Mouse (Mus musculus): ENCODE results near the gene Atg9a. TPM values are rescaled to one million over a fixed set of nuclear protein-coding genes. Genes with fewer than 3 reads are reported as not detected.

Gene Atg9a
- total and polyA plus RNA-seq, 2 experiments from 2014 or later = 28.5 to 99.6 TPM

DNA sequence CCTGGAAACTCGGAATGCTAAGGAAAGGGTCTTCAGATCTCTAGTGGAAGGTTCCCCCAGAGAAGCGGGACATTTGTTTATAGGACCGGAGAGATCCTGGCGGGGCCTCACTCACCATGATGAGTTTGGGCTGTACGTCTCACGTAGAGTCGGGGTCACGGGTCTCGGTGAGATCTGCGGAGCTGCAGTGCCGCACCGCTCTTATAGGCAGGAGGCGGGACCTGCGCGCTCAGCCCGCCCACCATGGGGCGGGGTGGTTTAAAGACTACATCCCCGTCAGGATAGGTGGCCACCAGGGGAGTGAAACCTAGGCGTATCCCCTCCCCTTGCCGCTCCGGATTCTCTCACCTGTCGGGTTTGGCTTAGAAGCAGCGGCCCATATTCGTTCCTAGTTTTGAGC, 27.1 kb upstream of the Atg9a start:
- WGBS = under 1% methylated on average over 24 of the region's 24 CpGs
- Histone ChIP-seq H3K9ac (replicated peaks; ENCODE audit: low read depth, low read length) (peak overlapping the region; percentile 60), H3K4me1 (ENCODE audit: control insufficient read depth, insufficient read depth) (peaks cover 21% of the 10 kb centered on the region), H3K4me2 (ENCODE audit: low read depth, low read length) (peak overlapping the region; percentile 87), H3K4me3 (ENCODE audit: low read depth, low read length) (peak overlapping the region; percentile 61), H3K27me3 (ENCODE audit: control insufficient read depth, insufficient read depth, low read length) (peaks cover 18% of the 10 kb centered on the region; the same call in 1 of the 2 replicates), H3K9me3 (replicated peaks; ENCODE audit: control insufficient read depth, low read length) (no peaks in the 10 kb centered on the region), H3K36me3 (replicated peaks; ENCODE audit: control insufficient read depth, insufficient read depth, low read length) (peaks cover 27% of the 10 kb centered on the region), H3K27ac (ENCODE audit: low read depth) (peak overlapping the region; percentile 82)
- DNase-seq (ENCODE audit: low spot score) = peak; percentile 76
- peak; percentile 89 for ATAC-seq (ENCODE audit: insufficient read depth, low read depth)
- 0 out of 2 replicates have a peak, but pooled peaks have one; percentile 10 for TF ChIP-seq CTCF (IDR thresholded peaks at IDR 0.05; ENCODE audit: low read depth)
- TF ChIP-seq EP300 (IDR thresholded peaks at IDR 0.05; ENCODE audit: low read depth) = no peak

DNA sequence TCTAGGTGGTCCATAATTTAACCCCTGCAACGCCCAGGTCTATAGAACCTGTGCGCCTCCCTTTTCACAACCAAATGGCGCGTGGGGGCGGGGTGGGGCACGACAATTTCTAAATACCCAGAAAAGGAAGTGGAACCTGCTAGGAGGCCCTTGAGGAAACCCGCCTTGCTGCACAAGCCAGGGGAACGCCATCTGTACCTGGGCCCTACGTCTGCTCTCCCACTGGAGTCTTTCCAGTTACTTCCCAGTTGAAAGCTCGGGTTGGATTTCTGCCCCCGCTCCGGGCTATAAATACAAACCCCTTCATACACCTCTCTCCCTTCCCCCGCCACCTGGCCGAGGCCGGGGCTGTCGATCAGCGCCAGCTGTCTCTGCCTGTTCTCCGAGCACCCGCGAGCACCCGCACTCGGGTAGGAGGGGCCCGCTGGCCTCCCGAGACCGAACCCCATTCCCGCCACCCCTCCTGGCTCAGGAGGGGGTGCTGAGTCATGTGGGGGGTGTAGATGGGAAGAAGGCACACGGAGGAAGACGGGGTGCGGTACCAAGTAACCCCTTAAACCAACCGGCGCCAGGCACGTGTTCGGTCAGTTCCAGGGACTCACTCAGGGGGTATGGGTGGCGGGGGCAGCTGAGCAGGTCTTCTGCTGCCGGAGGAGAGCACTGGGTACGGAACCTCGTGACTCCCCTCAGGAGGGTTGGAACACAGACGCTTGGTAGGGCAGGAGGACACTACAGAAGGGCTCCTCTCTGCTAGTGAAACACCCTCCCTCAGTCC, 26.4 kb upstream of the Atg9a start:
- H3K9ac ChIP-seq (replicated peaks; ENCODE audit: low read depth, low read length) = peak overlapping the region; percentile 60
- peaks cover 34% of the 10 kb centered on the region for H3K36me3 ChIP-seq (replicated peaks; ENCODE audit: control insufficient read depth, insufficient read depth, low read length)
- no peaks in the 10 kb centered on the region for H3K9me3 ChIP-seq (replicated peaks; ENCODE audit: control insufficient read depth, low read length)
- peaks cover 21% of the 10 kb centered on the region for H3K4me1 ChIP-seq (ENCODE audit: control insufficient read depth, insufficient read depth)
- ATAC-seq (ENCODE audit: insufficient read depth, low read depth) (peak; percentile 45), DNase-seq (ENCODE audit: low spot score) (no peak)
- peaks cover 18% of the 10 kb centered on the region; the same call in 1 of the 2 replicates for H3K27me3 ChIP-seq (ENCODE audit: control insufficient read depth, insufficient read depth, low read length)
- 2% methylated on average over 37 of the region's 38 CpGs for WGBS
- H3K27ac ChIP-seq (ENCODE audit: low read depth) = peak overlapping the region; percentile 82
- H3K4me2 ChIP-seq (ENCODE audit: low read depth, low read length) = peak overlapping the region; percentile 87
- TF ChIP-seq EP300 (IDR thresholded peaks at IDR 0.05; ENCODE audit: low read depth) = no peak
- no peak for TF ChIP-seq CTCF (IDR thresholded peaks at IDR 0.05; ENCODE audit: low read depth)
- peak overlapping the region; percentile 61 for H3K4me3 ChIP-seq (ENCODE audit: low read depth, low read length)

- Histone ChIP-seq H3K36me3 (replicated peaks; ENCODE audit: control insufficient read depth, insufficient read depth, low read length) (peaks cover 40% of the 10 kb centered on the region), H3K9me3 (replicated peaks; ENCODE audit: control insufficient read depth, low read length) (no peaks in the 10 kb centered on the region), H3K9ac (replicated peaks; ENCODE audit: low read depth, low read length) (peak overlapping the region; percentile 60), H3K4me3 (ENCODE audit: low read depth, low read length) (peak overlapping the region; percentile 61), H3K4me1 (ENCODE audit: control insufficient read depth, insufficient read depth) (peaks cover 21% of the 10 kb centered on the region), H3K27me3 (ENCODE audit: control insufficient read depth, insufficient read depth, low read length) (peaks cover 18% of the 10 kb centered on the region; the same call in 1 of the 2 replicates), H3K4me2 (ENCODE audit: low read depth, low read length) (peak overlapping the region; percentile 87), H3K27ac (ENCODE audit: low read depth) (peak overlapping the region; percentile 82)
- WGBS = 1% methylated on average over 6 of the region's 6 CpGs
- ATAC-seq (ENCODE audit: insufficient read depth, low read depth) (no peak), DNase-seq (ENCODE audit: low spot score) (no peak)
- TF ChIP-seq CTCF (IDR thresholded peaks at IDR 0.05; ENCODE audit: low read depth) (no peak), EP300 (IDR thresholded peaks at IDR 0.05; ENCODE audit: low read depth) (no peak)
Measured at GRCm38 (mm10) chr1:75217893-75218226, 25.9 kb upstream of the Atg9a start.

GRCm38 (mm10) chr1:75216797-75217585, 25.0 kb upstream of the Atg9a start:
- ATAC-seq (ENCODE audit: insufficient read depth, low read depth) (no peak), DNase-seq (ENCODE audit: low spot score) (no peak)
- Histone ChIP-seq H3K4me2 (ENCODE audit: low read depth, low read length) (peak overlapping the region; percentile 87), H3K9ac (replicated peaks; ENCODE audit: low read depth, low read length) (no peak overlapping the region), H3K27me3 (ENCODE audit: control insufficient read depth, insufficient read depth, low read length) (peaks cover 18% of the 10 kb centered on the region; the same call in 1 of the 2 replicates), H3K4me1 (ENCODE audit: control insufficient read depth, insufficient read depth) (peaks cover 21% of the 10 kb centered on the region), H3K36me3 (replicated peaks; ENCODE audit: control insufficient read depth, insufficient read depth, low read length) (peaks cover 45% of the 10 kb centered on the region), H3K27ac (ENCODE audit: low read depth) (peak overlapping the region; percentile 70), H3K4me3 (ENCODE audit: low read depth, low read length) (peak overlapping the region; percentile 61; the same call in 1 of the 2 replicates), H3K9me3 (replicated peaks; ENCODE audit: control insufficient read depth, low read length) (no peaks in the 10 kb centered on the region)
- WGBS = 62% methylated on average over 13 of the region's 13 CpGs
- TF ChIP-seq EP300 (IDR thresholded peaks at IDR 0.05; ENCODE audit: low read depth) (no peak), CTCF (IDR thresholded peaks at IDR 0.05; ENCODE audit: low read depth) (no peak)

DNA sequence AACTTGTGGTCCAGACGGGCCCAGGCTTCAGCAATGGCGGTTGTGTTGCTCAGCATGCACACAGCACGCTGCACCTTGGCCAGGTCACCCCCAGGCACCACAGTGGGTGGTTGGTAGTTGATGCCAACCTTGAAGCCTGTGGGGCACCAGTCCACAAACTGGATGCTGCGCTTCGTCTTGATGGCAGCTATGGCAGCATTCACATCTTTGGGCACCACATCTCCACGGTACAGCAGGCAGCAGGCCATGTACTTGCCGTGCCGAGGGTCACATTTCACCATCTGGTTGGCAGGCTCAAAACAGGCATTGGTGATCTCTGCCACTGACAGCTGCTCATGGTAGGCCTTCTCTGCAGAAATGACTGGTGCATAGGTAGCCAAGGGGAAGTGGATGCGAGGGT, 23.8 kb upstream of the Atg9a start:
- Histone ChIP-seq H3K27me3 (ENCODE audit: control insufficient read depth, insufficient read depth, low read length) (peaks cover 15% of the 10 kb centered on the region; the same call in 1 of the 2 replicates), H3K4me2 (ENCODE audit: low read depth, low read length) (no peak overlapping the region), H3K9ac (replicated peaks; ENCODE audit: low read depth, low read length) (no peak overlapping the region), H3K27ac (ENCODE audit: low read depth) (no peak overlapping the region), H3K9me3 (replicated peaks; ENCODE audit: control insufficient read depth, low read length) (no peaks in the 10 kb centered on the region), H3K4me3 (ENCODE audit: low read depth, low read length) (no peak overlapping the region), H3K4me1 (ENCODE audit: control insufficient read depth, insufficient read depth) (peaks cover 29% of the 10 kb centered on the region), H3K36me3 (replicated peaks; ENCODE audit: control insufficient read depth, insufficient read depth, low read length) (peaks cover 45% of the 10 kb centered on the region)
- no peak for ATAC-seq (ENCODE audit: insufficient read depth, low read depth)
- no peak for TF ChIP-seq CTCF (IDR thresholded peaks at IDR 0.05; ENCODE audit: low read depth)
- TF ChIP-seq EP300 (IDR thresholded peaks at IDR 0.05; ENCODE audit: low read depth) = no peak
- 90% methylated on average over 9 of the region's 9 CpGs for WGBS
- no peak for DNase-seq (ENCODE audit: low spot score)
